Mouse (Mus musculus): ENCODE data around the gene Selenom. TPM values are rescaled to one million over a fixed set of nuclear protein-coding genes. Genes with fewer than 3 reads are reported as not detected.

The Selenom gene
- polyA plus RNA-seq, 1 experiment from 2014 or later = 127 TPM

GRCm38 (mm10) chr11:3492748-3493147, 21.7 kb upstream of the Selenom start:
- Histone ChIP-seq H3K4me2 (ENCODE audit: low read depth, low read length) (no peak overlapping the region), H3K4me1 (ENCODE audit: control insufficient read depth, insufficient read depth, low read length) (no peaks in the 10 kb centered on the region), H3K27ac (ENCODE audit: low read depth, low read length) (no peak overlapping the region), H3K27me3 (ENCODE audit: control insufficient read depth, insufficient read depth, low read length) (no peaks in the 10 kb centered on the region), H3K9me3 (ENCODE audit: control insufficient read depth, low read length) (no peaks in the 10 kb centered on the region), H3K4me3 (ENCODE audit: low read depth, low read length) (no peak overlapping the region), H3K9ac (replicated peaks; ENCODE audit: low read depth, low read length) (no peak overlapping the region), H3K36me3 (ENCODE audit: control insufficient read depth, insufficient read depth, low read length) (no peaks in the 10 kb centered on the region)
- ATAC-seq (ENCODE audit: low read depth) = no peak
- 62% methylated on average over 4 of the region's 4 CpGs for WGBS

GRCm38 (mm10) chr11:3494857-3495256, 19.6 kb upstream of the Selenom start:
- H3K4me1 ChIP-seq (ENCODE audit: control insufficient read depth, insufficient read depth, low read length) = no peaks in the 10 kb centered on the region
- H3K27ac ChIP-seq (ENCODE audit: low read depth, low read length) = no peak overlapping the region
- H3K4me3 ChIP-seq (ENCODE audit: low read depth, low read length) = no peak overlapping the region
- H3K9ac ChIP-seq (replicated peaks; ENCODE audit: low read depth, low read length) = no peak overlapping the region
- 87% methylated on average over 15 of the region's 17 CpGs for WGBS
- no peaks in the 10 kb centered on the region for H3K36me3 ChIP-seq (ENCODE audit: control insufficient read depth, insufficient read depth, low read length)
- H3K9me3 ChIP-seq (ENCODE audit: control insufficient read depth, low read length) = no peaks in the 10 kb centered on the region
- ATAC-seq (ENCODE audit: low read depth) = no peak
- H3K4me2 ChIP-seq (ENCODE audit: low read depth, low read length) = no peak overlapping the region
- no peaks in the 10 kb centered on the region for H3K27me3 ChIP-seq (ENCODE audit: control insufficient read depth, insufficient read depth, low read length)

- H3K4me2 ChIP-seq (ENCODE audit: low read depth, low read length) = no peak overlapping the region
- no peaks in the 10 kb centered on the region for H3K9me3 ChIP-seq (ENCODE audit: control insufficient read depth, low read length)
- H3K27me3 ChIP-seq (ENCODE audit: control insufficient read depth, insufficient read depth, low read length) = no peaks in the 10 kb centered on the region
- no peak overlapping the region for H3K9ac ChIP-seq (replicated peaks; ENCODE audit: low read depth, low read length)
- H3K4me1 ChIP-seq (ENCODE audit: control insufficient read depth, insufficient read depth, low read length) = no peaks in the 10 kb centered on the region
- WGBS = 94% methylated on average over 14 of the region's 14 CpGs
- no peak overlapping the region for H3K27ac ChIP-seq (ENCODE audit: low read depth, low read length)
- no peak overlapping the region for H3K4me3 ChIP-seq (ENCODE audit: low read depth, low read length)
- no peak for ATAC-seq (ENCODE audit: low read depth)
- H3K36me3 ChIP-seq (ENCODE audit: control insufficient read depth, insufficient read depth, low read length) = no peaks in the 10 kb centered on the region
Measured at GRCm38 (mm10) chr11:3495496-3495895, 19.0 kb upstream of the Selenom start.

- Histone ChIP-seq H3K4me3 (ENCODE audit: low read depth, low read length) (no peak overlapping the region), H3K4me1 (ENCODE audit: control insufficient read depth, insufficient read depth, low read length) (no peaks in the 10 kb centered on the region), H3K36me3 (ENCODE audit: control insufficient read depth, insufficient read depth, low read length) (no peaks in the 10 kb centered on the region), H3K9me3 (ENCODE audit: control insufficient read depth, low read length) (no peaks in the 10 kb centered on the region), H3K9ac (replicated peaks; ENCODE audit: low read depth, low read length) (no peak overlapping the region), H3K27ac (ENCODE audit: low read depth, low read length) (no peak overlapping the region), H3K27me3 (ENCODE audit: control insufficient read depth, insufficient read depth, low read length) (no peaks in the 10 kb centered on the region), H3K4me2 (ENCODE audit: low read depth, low read length) (no peak overlapping the region)
- 69% methylated on average over 5 of the region's 5 CpGs for WGBS
- no peak for ATAC-seq (ENCODE audit: low read depth)
Measured at GRCm38 (mm10) chr11:3496756-3497155, 17.7 kb upstream of the Selenom start.

- Histone ChIP-seq H3K27me3 (ENCODE audit: control insufficient read depth, insufficient read depth, low read length) (no peaks in the 10 kb centered on the region), H3K9ac (replicated peaks; ENCODE audit: low read depth, low read length) (no peak overlapping the region), H3K4me1 (ENCODE audit: control insufficient read depth, insufficient read depth, low read length) (no peaks in the 10 kb centered on the region), H3K4me2 (ENCODE audit: low read depth, low read length) (no peak overlapping the region), H3K27ac (ENCODE audit: low read depth, low read length) (no peak overlapping the region), H3K9me3 (ENCODE audit: control insufficient read depth, low read length) (no peaks in the 10 kb centered on the region), H3K36me3 (ENCODE audit: control insufficient read depth, insufficient read depth, low read length) (no peaks in the 10 kb centered on the region), H3K4me3 (ENCODE audit: low read depth, low read length) (no peak overlapping the region)
- 100% methylated on average over 1 of the region's 1 CpGs for WGBS
- ATAC-seq (ENCODE audit: low read depth) = no peak
Measured at GRCm38 (mm10) chr11:3497296-3497695, 17.2 kb upstream of the Selenom start.

- no peak overlapping the region for H3K4me3 ChIP-seq (ENCODE audit: low read depth, low read length)
- H3K27me3 ChIP-seq (ENCODE audit: control insufficient read depth, insufficient read depth, low read length) = no peaks in the 10 kb centered on the region
- no peak overlapping the region for H3K27ac ChIP-seq (ENCODE audit: low read depth, low read length)
- no peaks in the 10 kb centered on the region for H3K9me3 ChIP-seq (ENCODE audit: control insufficient read depth, low read length)
- H3K36me3 ChIP-seq (ENCODE audit: control insufficient read depth, insufficient read depth, low read length) = no peaks in the 10 kb centered on the region
- no peaks in the 10 kb centered on the region for H3K4me1 ChIP-seq (ENCODE audit: control insufficient read depth, insufficient read depth, low read length)
- no peak overlapping the region for H3K4me2 ChIP-seq (ENCODE audit: low read depth, low read length)
- no peak overlapping the region for H3K9ac ChIP-seq (replicated peaks; ENCODE audit: low read depth, low read length)
- no peak for ATAC-seq (ENCODE audit: low read depth)
- WGBS = 89% methylated on average over 12 of the region's 17 CpGs
Measured at GRCm38 (mm10) chr11:3502057-3502456, 12.4 kb upstream of the Selenom start.

GRCm38 (mm10) chr11:3502459-3503072, 11.9 kb upstream of the Selenom start:
- 88% methylated on average over 18 of the region's 18 CpGs for WGBS
- ATAC-seq (ENCODE audit: low read depth) = no peak
- H3K27me3 ChIP-seq (ENCODE audit: control insufficient read depth, insufficient read depth, low read length) = no peaks in the 10 kb centered on the region
- H3K4me2 ChIP-seq (ENCODE audit: low read depth, low read length) = no peak overlapping the region
- H3K27ac ChIP-seq (ENCODE audit: low read depth, low read length) = no peak overlapping the region
- no peak overlapping the region for H3K4me3 ChIP-seq (ENCODE audit: low read depth, low read length)
- no peaks in the 10 kb centered on the region for H3K9me3 ChIP-seq (ENCODE audit: control insufficient read depth, low read length)
- H3K4me1 ChIP-seq (ENCODE audit: control insufficient read depth, insufficient read depth, low read length) = no peaks in the 10 kb centered on the region
- no peak overlapping the region for H3K9ac ChIP-seq (replicated peaks; ENCODE audit: low read depth, low read length)
- no peaks in the 10 kb centered on the region for H3K36me3 ChIP-seq (ENCODE audit: control insufficient read depth, insufficient read depth, low read length)

GRCm38 (mm10) chr11:3503755-3504693, 10.5 kb upstream of the Selenom start:
- no peaks in the 10 kb centered on the region for H3K36me3 ChIP-seq (ENCODE audit: control insufficient read depth, insufficient read depth, low read length)
- WGBS = 71% methylated on average over 11 of the region's 11 CpGs

GRCm38 (mm10) chr11:3508226-3508625, 6.3 kb upstream of the Selenom start:
- H3K9ac ChIP-seq (replicated peaks; ENCODE audit: low read depth, low read length) = no peak overlapping the region
- H3K27ac ChIP-seq (ENCODE audit: low read depth, low read length) = no peak overlapping the region
- WGBS = 59% methylated on average over 7 of the region's 7 CpGs
- no peaks in the 10 kb centered on the region for H3K4me1 ChIP-seq (ENCODE audit: control insufficient read depth, insufficient read depth, low read length)
- H3K4me2 ChIP-seq (ENCODE audit: low read depth, low read length) = no peak overlapping the region
- H3K36me3 ChIP-seq (ENCODE audit: control insufficient read depth, insufficient read depth, low read length) = no peaks in the 10 kb centered on the region
- no peaks in the 10 kb centered on the region for H3K9me3 ChIP-seq (ENCODE audit: control insufficient read depth, low read length)
- no peak overlapping the region for H3K4me3 ChIP-seq (ENCODE audit: low read depth, low read length)
- no peak for ATAC-seq (ENCODE audit: low read depth)
- no peaks in the 10 kb centered on the region for H3K27me3 ChIP-seq (ENCODE audit: control insufficient read depth, insufficient read depth, low read length)

More at GRCm38 (mm10) chr11:3503755-3504693, 10.5 kb upstream of the Selenom start:
- H3K4me1 ChIP-seq (ENCODE audit: control insufficient read depth, insufficient read depth, low read length) = no peaks in the 10 kb centered on the region
- 0 out of 2 replicates have a peak overlapping the region, but pooled peaks have one; percentile 46 for H3K9ac ChIP-seq (replicated peaks; ENCODE audit: low read depth, low read length)
- peak overlapping the region; percentile 25 for H3K4me3 ChIP-seq (ENCODE audit: low read depth, low read length)
- H3K9me3 ChIP-seq (ENCODE audit: control insufficient read depth, low read length) = no peaks in the 10 kb centered on the region
- peak overlapping the region; percentile 32 for H3K4me2 ChIP-seq (ENCODE audit: low read depth, low read length)
- no peak overlapping the region for H3K27ac ChIP-seq (ENCODE audit: low read depth, low read length)
- ATAC-seq (ENCODE audit: low read depth) = no peak
- H3K27me3 ChIP-seq (ENCODE audit: control insufficient read depth, insufficient read depth, low read length) = no peaks in the 10 kb centered on the region
